Mouse (Mus musculus) midbrain, postnatal 0 days (tissue): ENCODE measurements around the gene Zfp507. TPM values are rescaled to one million over a fixed set of nuclear protein-coding genes. Genes with fewer than 3 reads are reported as not detected.

ENCODE experiments used
- ATAC-seq: fragments of 200-750 bp; cut with Nextera tagmentation; 2 replicates; pipeline ENCODE4 v1.8.0; 2017; ENCODE audit warnings: moderate number of reproducible peaks, mild to moderate bottlenecking, moderate TSS enrichment, moderate library complexity; ENCODE audit not compliant: low FRiP score
- DNase-seq: peaks from one replicate; pipeline ENCODE4 v3.0.0-alpha.2; 2015; ENCODE audit warnings: low spot score
- H3K27ac ChIP-seq: fragments of 300-500 bp; sonication (generic); 2 replicates; pipeline ENCODE4 v1.5.1; 2014; ENCODE audit warnings: low read depth, mild to moderate bottlenecking, low read length, mixed read lengths
- H3K27me3 ChIP-seq: fragments of 300-500 bp; sonication (generic); 2 replicates; pipeline ENCODE4 v1.6.1; 2014; ENCODE audit warnings: low read length, control low read depth, mixed read lengths; ENCODE audit not compliant: insufficient read depth
- H3K36me3 ChIP-seq: fragments of 300-500 bp; sonication (generic); 2 replicates; pipeline ENCODE4 v1.6.1; 2014; ENCODE audit warnings: low read length, control low read depth, mixed read lengths; ENCODE audit not compliant: insufficient read depth
- H3K4me1 ChIP-seq: fragments of 300-500 bp; sonication (generic); 2 replicates; pipeline ENCODE4 v1.6.1; 2014; ENCODE audit warnings: mild to moderate bottlenecking, control low read depth, antibody characterized with exemption, low read length, mixed read lengths; ENCODE audit not compliant: insufficient read depth
- H3K4me2 ChIP-seq: fragments of 300-500 bp; sonication (generic); 2 replicates; pipeline ENCODE4 v1.6.1; 2014; ENCODE audit warnings: low read depth, mild to moderate bottlenecking, low read length, mixed read lengths; ENCODE audit not compliant: poor library complexity, severe bottlenecking
- H3K4me3 ChIP-seq: fragments of 300-500 bp; sonication (generic); 2 replicates; pipeline ENCODE4 v1.5.1; 2014; ENCODE audit warnings: low read depth, mild to moderate bottlenecking, low read length, moderate library complexity
- H3K9ac ChIP-seq: fragments of 300-500 bp; sonication (generic); replicated peaks from 2 replicates; pipeline ENCODE4 v1.6.1; 2014; ENCODE audit warnings: mild to moderate bottlenecking, low read length, moderate library complexity, mixed read lengths; ENCODE audit not compliant: poor library complexity, severe bottlenecking
- H3K9me3 ChIP-seq: fragments of 300-500 bp; sonication (generic); 2 replicates; pipeline ENCODE4 v1.6.1; 2016; ENCODE audit warnings: low read length, control low read depth
- CTCF ChIP-seq: IDR thresholded peaks from 2 replicates; pipeline ENCODE4 v1.5.1; 2016; ENCODE audit warnings: antibody characterized with exemption, mild to moderate bottlenecking
- WGBS: fragments of 180-500 bp; shearing (Covaris S2); extraction: QIAGEN DNeasy Blood & Tissue Kit; methylation state at CpG from one replicate; pipeline ENCODE4 v1.1.7; 2014; 5-methylcytosine and 5-hydroxymethylcytosine counted together
- polyA plus RNA-seq: library from polyadenylated mRNA; unstranded; fragments of >200 nt; fragmentation: Nextera tagmentation; extraction: Ambion mirVana; gene quantifications from 2 replicates; pipeline ENCODE4 v1.2.1, GENCODE M21; 2015
- total RNA-seq: library from RNA; depleted of rRNA; stranded (reverse); fragments of >200 nt; gene quantifications from 2 replicates; pipeline ENCODE4 v1.2.3, GENCODE M21; 2014

Zfp507 gene
- total and polyA plus RNA-seq, 2 experiments from 2014 or later, result 9.0 to 20.8 TPM

GRCm38 (mm10) chr7:35772347-35772746 lies 30.5 kb downstream of the Zfp507 start:
- Histone ChIP-seq H3K9ac (no peak overlapping the region), H3K4me2 (no peak overlapping the region), H3K4me3 (no peak overlapping the region), H3K36me3 (peaks cover 31% of the 10 kb centered on the region), H3K27me3 (no peaks in the 10 kb centered on the region), H3K4me1 (no peaks in the 10 kb centered on the region), H3K27ac (no peak overlapping the region), H3K9me3 (no peaks in the 10 kb centered on the region)
- TF ChIP-seq CTCF, result no peak
- no peak for ATAC-seq
- 90% methylated on average over 8 of the region's 8 CpGs for WGBS
- DNase-seq, result no peak

GRCm38 (mm10) chr7:35771106-35771505 lies 31.7 kb downstream of the Zfp507 start:
- H3K36me3 ChIP-seq, result peaks cover 28% of the 10 kb centered on the region
- no peaks in the 10 kb centered on the region for H3K4me1 ChIP-seq
- no peak overlapping the region for H3K4me2 ChIP-seq
- no peak for TF ChIP-seq CTCF
- ATAC-seq (no peak), DNase-seq (no peak)
- H3K27me3 ChIP-seq, result no peaks in the 10 kb centered on the region
- H3K27ac ChIP-seq, result no peak overlapping the region
- no peak overlapping the region for H3K4me3 ChIP-seq
- H3K9me3 ChIP-seq, result no peaks in the 10 kb centered on the region
- no peak overlapping the region for H3K9ac ChIP-seq

- Histone ChIP-seq H3K9me3 (no peaks in the 10 kb centered on the region), H3K4me1 (no peaks in the 10 kb centered on the region), H3K27me3 (no peaks in the 10 kb centered on the region), H3K9ac (no peak overlapping the region), H3K4me2 (no peak overlapping the region), H3K36me3 (peaks cover 20% of the 10 kb centered on the region), H3K27ac (no peak overlapping the region), H3K4me3 (no peak overlapping the region)
- no peak for ATAC-seq
- TF ChIP-seq CTCF, result no peak
- DNase-seq, result no peak
- 86% methylated on average over 7 of the region's 7 CpGs for WGBS
These were observed 32.7 kb downstream of the Zfp507 start for GRCm38 (mm10) chr7:35770122-35770521.

- H3K36me3 ChIP-seq, result no peaks in the 10 kb centered on the region
- ATAC-seq, result no peak
- H3K4me1 ChIP-seq, result no peaks in the 10 kb centered on the region
- 92% methylated on average over 11 of the region's 11 CpGs for WGBS
- no peak overlapping the region for H3K27ac ChIP-seq
- H3K9me3 ChIP-seq, result no peaks in the 10 kb centered on the region
- H3K4me3 ChIP-seq, result no peak overlapping the region
- no peak for DNase-seq
- no peak overlapping the region for H3K9ac ChIP-seq
- no peak overlapping the region for H3K4me2 ChIP-seq
- TF ChIP-seq CTCF, result no peak
- no peaks in the 10 kb centered on the region for H3K27me3 ChIP-seq
These were observed 38.3 kb downstream of the Zfp507 start for GRCm38 (mm10) chr7:35764461-35764860.

GRCm38 (mm10) chr7:35761801-35762200 lies 41.0 kb downstream of the Zfp507 start:
- no peak for DNase-seq
- Histone ChIP-seq H3K9ac (no peak overlapping the region), H3K4me2 (no peak overlapping the region), H3K27ac (0 out of 2 replicates have a peak overlapping the region, but pooled peaks have one; percentile 51), H3K27me3 (no peaks in the 10 kb centered on the region), H3K9me3 (no peaks in the 10 kb centered on the region), H3K4me3 (no peak overlapping the region), H3K36me3 (no peaks in the 10 kb centered on the region), H3K4me1 (no peaks in the 10 kb centered on the region)
- no peak for TF ChIP-seq CTCF
- WGBS, result 77% methylated on average over 5 of the region's 5 CpGs
- no peak for ATAC-seq

GRCm38 (mm10) chr7:35759602-35760001 lies 43.2 kb downstream of the Zfp507 start:
- Histone ChIP-seq H3K9ac (no peak overlapping the region), H3K4me1 (peaks cover 2% of the 10 kb centered on the region), H3K4me3 (no peak overlapping the region), H3K9me3 (no peaks in the 10 kb centered on the region), H3K27ac (no peak overlapping the region), H3K36me3 (no peaks in the 10 kb centered on the region), H3K4me2 (no peak overlapping the region), H3K27me3 (no peaks in the 10 kb centered on the region)
- WGBS, result 24% methylated on average over 2 of the region's 2 CpGs
- DNase-seq (no peak), ATAC-seq (no peak)
- peak; percentile 71 for TF ChIP-seq CTCF
